Mouse (Mus musculus) stomach, postnatal 0 days (tissue): ENCODE results near the gene Lsamp. TPM values are rescaled to one million over a fixed set of nuclear protein-coding genes. Genes with fewer than 3 reads are reported as not detected.

Experiments
- ATAC-seq: fragments of 200-750 bp; cut with Nextera tagmentation; 2 replicates; pipeline ENCODE4 v1.8.0; 2017; ENCODE audit not compliant: low FRiP score, low TSS enrichment
- DNase-seq: peaks from one replicate; pipeline ENCODE4 v3.0.0-alpha.2; 2016; ENCODE audit warnings: low spot score
- H3K27ac ChIP-seq: fragments of 300-500 bp; sonication (generic); replicated peaks from 2 replicates; pipeline ENCODE4 v1.5.1; 2014; ENCODE audit warnings: mild to moderate bottlenecking, control low read depth
- H3K27me3 ChIP-seq: fragments of 300-500 bp; sonication (generic); 2 replicates; pipeline ENCODE4 v1.6.1; 2014; ENCODE audit warnings: low read length; ENCODE audit not compliant: control insufficient read depth, insufficient read depth
- H3K36me3 ChIP-seq: fragments of 300-500 bp; sonication (generic); 2 replicates; pipeline ENCODE4 v1.6.1; 2014; ENCODE audit warnings: low read length, mixed read lengths; ENCODE audit not compliant: control insufficient read depth, insufficient read depth
- H3K4me1 ChIP-seq: fragments of 300-500 bp; sonication (generic); replicated peaks from 2 replicates; pipeline ENCODE4 v1.6.1; 2014; ENCODE audit warnings: antibody characterized with exemption; ENCODE audit not compliant: control insufficient read depth, insufficient read depth
- H3K4me2 ChIP-seq: fragments of 300-500 bp; sonication (generic); replicated peaks from 2 replicates; pipeline ENCODE4 v1.6.1; 2014; ENCODE audit warnings: low read depth, mild to moderate bottlenecking, control low read depth, moderate library complexity
- H3K4me3 ChIP-seq: fragments of 300-500 bp; sonication (generic); 2 replicates; pipeline ENCODE4 v1.5.1; 2014; ENCODE audit warnings: low read depth, low read length, control low read depth
- H3K9ac ChIP-seq: fragments of 300-500 bp; sonication (generic); 2 replicates; pipeline ENCODE4 v1.6.1; 2014; ENCODE audit warnings: mild to moderate bottlenecking, low read length, control low read depth, mixed read lengths
- H3K9me3 ChIP-seq: fragments of 300-500 bp; sonication (generic); 2 replicates; pipeline ENCODE4 v1.6.1; 2016; ENCODE audit warnings: low read length; ENCODE audit not compliant: control insufficient read depth
- CTCF ChIP-seq: IDR thresholded peaks from 2 replicates; pipeline ENCODE4 v1.5.1; 2016; ENCODE audit warnings: antibody characterized with exemption, low read depth, mild to moderate bottlenecking, moderate library complexity
- EP300 ChIP-seq: optimal IDR thresholded peaks from 2 replicates; pipeline ENCODE3; 2016; ENCODE audit warnings: antibody characterized with exemption
- WGBS: fragments of 180-500 bp; shearing (Covaris S2); extraction: QIAGEN DNeasy Blood & Tissue Kit; methylation state at CpG from one replicate; pipeline ENCODE4 v1.1.7; 2014; 5-methylcytosine and 5-hydroxymethylcytosine counted together
- polyA plus RNA-seq: library from polyadenylated mRNA; unstranded; fragments of >200 nt; fragmentation: Nextera tagmentation; extraction: Ambion mirVana; gene quantifications from 2 replicates; pipeline ENCODE4 v1.2.1, GENCODE M21; 2015

The Lsamp gene
- polyA plus RNA-seq, 1 experiment from 2014 or later = 2.8 TPM

DNA sequence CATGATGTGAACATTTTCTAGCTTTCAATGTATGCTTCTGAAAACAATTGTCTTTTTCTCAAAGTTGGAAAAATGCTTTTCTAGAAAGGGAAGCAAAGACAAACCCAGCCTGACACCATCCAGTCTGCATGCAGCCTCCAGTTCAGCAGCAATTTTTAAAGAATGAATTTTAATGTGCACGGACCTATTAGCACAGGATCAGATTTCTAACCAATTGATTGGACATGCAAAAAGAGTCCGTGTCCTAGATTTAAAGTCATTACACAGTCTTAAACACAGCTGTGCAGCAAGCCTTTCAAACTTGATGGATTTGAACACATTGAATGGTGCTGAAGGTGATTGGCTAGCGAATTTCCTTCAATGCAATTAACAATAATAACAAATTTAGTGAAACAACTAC, 998.9 kb downstream of the Lsamp start:
- no peak overlapping the region for H3K4me3 ChIP-seq
- 50% methylated on average over 3 of the region's 3 CpGs for WGBS
- H3K27me3 ChIP-seq = no peaks in the 10 kb centered on the region
- H3K9me3 ChIP-seq = no peaks in the 10 kb centered on the region
- no peak overlapping the region for H3K27ac ChIP-seq
- TF ChIP-seq EP300 (no peak), CTCF (no peak)
- no peaks in the 10 kb centered on the region for H3K36me3 ChIP-seq
- no peaks in the 10 kb centered on the region for H3K4me1 ChIP-seq
- no peak overlapping the region for H3K4me2 ChIP-seq
- H3K9ac ChIP-seq = no peak overlapping the region
- DNase-seq (no peak), ATAC-seq (no peak)

DNA sequence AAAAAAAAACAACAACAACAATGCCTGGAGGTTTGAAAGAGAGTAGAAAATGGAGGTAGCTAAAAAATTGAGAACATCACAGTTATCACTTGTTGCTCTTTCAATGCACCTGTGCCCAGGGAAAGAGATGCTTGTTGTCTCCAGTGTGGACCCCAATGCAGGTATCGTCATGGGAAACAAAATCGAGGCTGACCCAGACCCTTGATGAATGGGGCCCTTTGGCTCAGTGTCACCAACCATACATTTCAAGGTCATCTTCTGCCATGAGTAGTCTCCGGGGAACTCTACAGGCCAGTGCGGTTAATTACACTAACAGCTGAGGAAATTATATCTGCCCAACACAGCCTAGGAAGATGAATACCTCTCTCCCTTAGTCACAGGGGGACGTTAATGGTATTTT, 1023.4 kb downstream of the Lsamp start:
- H3K4me2 ChIP-seq = no peak overlapping the region
- WGBS = 73% methylated on average over 5 of the region's 5 CpGs
- no peak overlapping the region for H3K27ac ChIP-seq
- H3K4me1 ChIP-seq = no peaks in the 10 kb centered on the region
- no peak for ATAC-seq
- no peak overlapping the region for H3K4me3 ChIP-seq
- TF ChIP-seq EP300 (no peak), CTCF (no peak)
- no peaks in the 10 kb centered on the region for H3K27me3 ChIP-seq
- no peak overlapping the region for H3K9ac ChIP-seq
- H3K9me3 ChIP-seq = no peaks in the 10 kb centered on the region
- DNase-seq = no peak
- H3K36me3 ChIP-seq = no peaks in the 10 kb centered on the region

DNA sequence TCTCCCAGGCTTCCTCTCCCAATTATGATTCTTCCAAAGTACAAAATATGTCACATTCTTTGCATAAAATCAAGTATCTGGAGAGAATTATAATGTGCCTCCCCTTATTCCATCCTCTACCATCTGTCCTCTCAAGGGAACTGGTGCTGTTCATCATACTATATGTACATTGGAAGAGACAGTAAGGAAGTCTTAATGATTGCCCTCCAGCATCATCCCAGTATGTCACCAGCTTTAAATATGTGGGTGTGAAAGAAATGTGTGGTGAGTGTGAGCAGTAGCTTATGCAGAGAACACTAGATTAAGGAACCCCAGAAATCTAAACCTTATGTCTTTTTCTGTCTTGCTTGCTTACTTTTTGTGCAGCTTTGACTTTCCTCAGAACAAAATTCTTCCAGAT, 1050.6 kb downstream of the Lsamp start:
- no peak overlapping the region for H3K9ac ChIP-seq
- TF ChIP-seq CTCF (no peak), EP300 (no peak)
- H3K4me2 ChIP-seq = no peak overlapping the region
- no peaks in the 10 kb centered on the region for H3K9me3 ChIP-seq
- no peak for DNase-seq
- no peak overlapping the region for H3K27ac ChIP-seq
- no peak for ATAC-seq
- no peak overlapping the region for H3K4me3 ChIP-seq
- H3K4me1 ChIP-seq = no peaks in the 10 kb centered on the region
- H3K27me3 ChIP-seq = no peaks in the 10 kb centered on the region
- no peaks in the 10 kb centered on the region for H3K36me3 ChIP-seq

DNA sequence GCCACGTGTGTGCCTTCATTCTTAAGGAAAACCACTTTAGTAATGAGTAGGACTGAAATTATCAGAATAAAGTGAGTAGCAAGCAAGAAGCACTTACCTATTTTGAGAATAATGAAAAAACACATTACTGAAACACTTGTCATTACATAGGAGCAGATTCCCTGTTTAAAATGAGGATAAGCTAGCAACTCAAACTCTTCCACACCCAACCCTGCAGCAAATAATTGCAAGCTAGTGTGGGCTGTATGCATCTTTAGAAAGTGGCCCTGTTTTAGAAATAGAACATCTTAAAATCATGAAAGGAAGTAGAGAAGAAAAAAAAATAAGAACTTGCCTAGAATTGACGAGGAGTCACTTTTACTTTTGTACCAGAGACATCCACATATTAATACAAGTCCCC, 1057.5 kb downstream of the Lsamp start:
- Histone ChIP-seq H3K9ac (no peak overlapping the region), H3K4me2 (no peak overlapping the region), H3K36me3 (no peaks in the 10 kb centered on the region), H3K27ac (no peak overlapping the region), H3K4me3 (no peak overlapping the region), H3K27me3 (no peaks in the 10 kb centered on the region), H3K9me3 (no peaks in the 10 kb centered on the region), H3K4me1 (no peaks in the 10 kb centered on the region)
- ATAC-seq (no peak), DNase-seq (no peak)
- no peak for TF ChIP-seq EP300
- no peak for TF ChIP-seq CTCF
- 47% methylated on average over 2 of the region's 2 CpGs for WGBS

DNA sequence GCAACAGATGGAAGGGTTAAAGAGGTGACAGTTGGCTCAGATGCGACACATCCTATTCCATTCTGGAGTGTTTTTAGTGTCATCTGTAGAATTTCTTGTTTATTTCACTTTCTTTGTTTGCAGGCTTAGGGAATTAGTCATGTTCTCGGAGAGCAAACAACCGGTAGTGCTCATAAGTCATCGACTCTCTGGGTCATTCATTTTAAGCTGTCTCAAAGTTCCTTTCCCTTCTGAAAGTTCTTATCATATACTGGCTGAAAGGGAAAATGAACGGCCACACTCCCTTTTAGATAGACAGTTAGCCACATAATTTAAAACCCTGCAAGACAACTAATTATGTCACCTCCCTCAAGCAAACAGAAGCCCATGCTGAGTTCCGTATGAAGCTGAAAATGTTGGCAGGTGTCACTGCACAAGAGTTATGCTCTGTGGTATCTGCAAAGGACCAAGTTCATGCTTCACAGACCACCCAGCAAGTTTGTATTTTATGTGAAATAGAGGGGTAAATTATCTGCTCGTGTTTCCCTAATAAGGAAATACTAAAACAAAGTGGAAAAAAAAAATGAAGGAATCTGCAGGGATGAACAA, 1079.2 kb downstream of the Lsamp start:
- no peak overlapping the region for H3K4me2 ChIP-seq
- H3K9me3 ChIP-seq = no peaks in the 10 kb centered on the region
- no peaks in the 10 kb centered on the region for H3K4me1 ChIP-seq
- no peak overlapping the region for H3K27ac ChIP-seq
- H3K4me3 ChIP-seq = no peak overlapping the region
- DNase-seq = no peak
- no peak overlapping the region for H3K9ac ChIP-seq
- WGBS = 11% methylated on average over 7 of the region's 7 CpGs
- no peak for ATAC-seq
- H3K36me3 ChIP-seq = no peaks in the 10 kb centered on the region
- TF ChIP-seq EP300 (no peak), CTCF (no peak)
- H3K27me3 ChIP-seq = no peaks in the 10 kb centered on the region

DNA sequence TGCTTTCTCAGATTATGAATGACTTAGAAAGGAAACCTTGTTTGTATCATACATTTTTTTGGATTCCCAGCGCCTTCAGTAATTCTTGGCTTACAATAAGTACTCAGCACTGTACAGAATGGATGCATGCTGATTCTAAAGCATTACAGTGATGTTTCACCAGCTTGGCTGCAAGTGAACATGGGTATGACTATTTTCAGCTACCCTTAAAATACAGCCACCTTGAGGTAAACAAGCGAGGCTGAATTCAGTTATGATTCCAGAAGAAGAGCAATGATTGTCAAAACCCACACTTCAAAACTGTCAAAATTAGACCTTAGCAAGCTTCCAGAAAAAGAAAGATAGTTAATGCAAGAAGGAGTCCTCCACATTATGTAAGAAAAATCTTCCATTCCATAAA, 1089.3 kb downstream of the Lsamp start:
- ATAC-seq (no peak), DNase-seq (no peak)
- H3K4me2 ChIP-seq = no peak overlapping the region
- no peak for TF ChIP-seq EP300
- no peak for TF ChIP-seq CTCF
- H3K27ac ChIP-seq = no peak overlapping the region
- H3K36me3 ChIP-seq = no peaks in the 10 kb centered on the region
- H3K4me3 ChIP-seq = no peak overlapping the region
- H3K9ac ChIP-seq = no peak overlapping the region
- H3K9me3 ChIP-seq = no peaks in the 10 kb centered on the region
- no peaks in the 10 kb centered on the region for H3K4me1 ChIP-seq
- H3K27me3 ChIP-seq = no peaks in the 10 kb centered on the region
- WGBS = 82% methylated on average over 2 of the region's 2 CpGs
